Mouse (Mus musculus) heart, embryonic 15.5 days (tissue): Measurements from ENCODE around the gene Fsip1. TPM values are rescaled to one million over a fixed set of nuclear protein-coding genes. Genes with fewer than 3 reads are reported as not detected.
"Not testable (repeated sequence)": the region's sequence is repeated elsewhere in the genome, so short reads cannot be mapped to it uniquely, and the experiment has no call there.

Experiments
- ATAC-seq: fragments of 200-750 bp; cut with Nextera tagmentation; replicated peaks from 2 replicates; pipeline ENCODE4 v1.8.0; 2017; ENCODE audit warnings: low read depth, moderate TSS enrichment; ENCODE audit not compliant: insufficient number of reproducible peaks, insufficient read depth, low FRiP score
- H3K27ac ChIP-seq: fragments of 300-500 bp; sonication (generic); 2 replicates; pipeline ENCODE4 v1.5.1; 2015; ENCODE audit warnings: mild to moderate bottlenecking, inconsistent platforms
- H3K27me3 ChIP-seq: fragments of 300-500 bp; sonication (generic); 2 replicates; pipeline ENCODE4 v1.6.1; 2015; ENCODE audit warnings: inconsistent platforms
- H3K36me3 ChIP-seq: fragments of 300-500 bp; sonication (generic); 2 replicates; pipeline ENCODE4 v1.6.1; 2015; ENCODE audit warnings: mild to moderate bottlenecking, inconsistent platforms
- H3K4me1 ChIP-seq: fragments of 300-500 bp; sonication (generic); replicated peaks from 2 replicates; pipeline ENCODE4 v1.6.1; 2015; ENCODE audit warnings: inconsistent platforms
- H3K4me2 ChIP-seq: fragments of 300-500 bp; sonication (generic); 2 replicates; pipeline ENCODE4 v1.6.1; 2015; ENCODE audit warnings: inconsistent platforms, mild to moderate bottlenecking, moderate library complexity
- H3K4me3 ChIP-seq: fragments of 300-500 bp; sonication (generic); 2 replicates; pipeline ENCODE4 v1.5.1; 2015; ENCODE audit warnings: mild to moderate bottlenecking, inconsistent platforms
- H3K9ac ChIP-seq: fragments of 300-500 bp; sonication (generic); 2 replicates; pipeline ENCODE4 v1.6.1; 2015; ENCODE audit warnings: mild to moderate bottlenecking, inconsistent platforms
- H3K9me3 ChIP-seq: fragments of 300-500 bp; sonication (generic); replicated peaks from 2 replicates; pipeline ENCODE4 v1.6.1; 2016; ENCODE audit warnings: inconsistent platforms
- WGBS: fragments of 180-500 bp; shearing (Covaris S2); methylation state at CpG from one replicate; pipeline ENCODE4 v1.1.7; 2015; ENCODE audit warnings: mixed read lengths; 5-methylcytosine and 5-hydroxymethylcytosine counted together
- polyA plus RNA-seq: library from polyadenylated mRNA; unstranded; fragments of >200 nt; fragmentation: Nextera tagmentation; extraction: Ambion mirVana; gene quantifications from 2 replicates; pipeline ENCODE4 v1.2.1, GENCODE M21; 2015

The Fsip1 gene
- polyA plus RNA-seq, 1 experiment from 2014 or later: 0.10 TPM

DNA sequence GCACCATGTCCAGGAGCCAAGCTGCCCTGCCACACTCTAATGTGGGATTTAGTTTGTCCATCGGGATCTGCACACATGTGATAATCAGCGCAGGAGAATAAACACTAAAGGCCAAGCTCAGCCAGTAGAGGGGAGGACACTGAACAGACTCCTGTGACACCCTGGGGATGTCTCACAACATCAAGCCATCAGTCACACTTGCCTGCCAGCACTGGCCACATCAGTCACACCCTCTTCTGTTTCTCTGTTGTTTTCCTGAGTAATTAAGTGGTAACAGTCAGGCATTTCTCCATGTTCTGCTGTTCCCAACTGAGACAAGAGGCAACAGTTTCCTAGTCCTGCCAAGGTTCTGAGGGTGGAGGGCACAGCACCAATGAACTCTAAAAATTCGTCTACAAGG, 109.0 kb downstream of the Fsip1 start:
- 40% methylated on average over 3 of the region's 3 CpGs for WGBS
- not testable (repeated sequence) for H3K9me3 ChIP-seq

DNA sequence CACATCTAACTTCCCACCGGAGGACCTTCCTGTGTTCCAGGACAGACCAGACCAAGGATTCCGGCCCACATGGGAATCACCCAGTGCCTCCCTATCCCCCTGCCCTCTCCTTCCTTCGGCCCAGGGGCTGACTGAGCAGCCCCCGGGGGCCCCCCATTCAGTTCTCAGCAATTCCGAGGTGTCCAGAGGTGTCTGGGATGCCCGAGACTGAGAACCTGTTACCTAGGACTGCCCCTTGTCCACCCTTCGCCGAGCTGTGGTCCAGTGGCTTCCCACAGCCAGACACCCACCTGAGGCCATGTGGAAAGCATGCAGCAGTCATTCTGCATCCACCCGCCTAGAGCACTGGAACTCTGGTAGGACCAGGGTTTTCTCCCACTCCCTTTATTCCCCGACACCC, 115.1 kb downstream of the Fsip1 start:
- H3K9me3 ChIP-seq: no peaks in the 10 kb centered on the region
- WGBS: 88% methylated on average over 10 of the region's 10 CpGs

More for the DNA sequence above, 109.0 kb downstream of the Fsip1 start:
- H3K4me1 ChIP-seq: peaks cover 23% of the 10 kb centered on the region
- not testable (repeated sequence) for H3K4me3 ChIP-seq, H3K4me2 ChIP-seq, H3K27ac ChIP-seq, H3K9ac ChIP-seq, H3K27me3 ChIP-seq, H3K36me3 ChIP-seq, ATAC-seq

DNA sequence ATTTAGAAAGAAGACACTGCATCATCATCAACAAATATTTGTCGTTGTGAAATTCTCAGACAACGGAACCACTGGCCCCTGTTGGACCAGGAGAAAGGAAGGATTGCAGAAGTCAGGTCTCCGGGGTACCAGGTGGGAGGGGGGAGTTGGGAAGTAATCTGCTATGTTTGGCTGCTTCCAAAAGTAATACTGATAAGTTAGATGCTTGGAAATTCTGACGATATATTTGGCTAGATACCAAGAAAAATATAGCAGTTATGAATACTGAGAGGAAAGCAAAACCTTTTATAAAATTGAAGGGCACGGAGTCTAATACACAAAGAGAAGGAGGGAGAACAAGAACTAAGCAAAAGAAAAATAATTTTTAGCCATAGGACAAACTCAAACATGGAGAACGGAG, 117.5 kb downstream of the Fsip1 start:
- 51% methylated on average over 6 of the region's 6 CpGs for WGBS
- Histone ChIP-seq H3K27ac (no peak overlapping the region), H3K27me3 (no peaks in the 10 kb centered on the region), H3K4me1 (0 out of 2 replicates have a peak, but pooled peaks cover 3% of the 10 kb centered on the region), H3K9ac (no peak overlapping the region), H3K9me3 (no peaks in the 10 kb centered on the region), H3K36me3 (no peaks in the 10 kb centered on the region), H3K4me3 (no peak overlapping the region), H3K4me2 (no peak overlapping the region)
- no peak for ATAC-seq

More for the DNA sequence above, 115.1 kb downstream of the Fsip1 start:
- Histone ChIP-seq H3K4me1 (0 out of 2 replicates have a peak, but pooled peaks cover 3% of the 10 kb centered on the region), H3K4me3 (no peak overlapping the region), H3K27me3 (no peaks in the 10 kb centered on the region), H3K27ac (no peak overlapping the region), H3K4me2 (no peak overlapping the region), H3K9ac (no peak overlapping the region), H3K36me3 (no peaks in the 10 kb centered on the region)
- ATAC-seq: no peak

DNA sequence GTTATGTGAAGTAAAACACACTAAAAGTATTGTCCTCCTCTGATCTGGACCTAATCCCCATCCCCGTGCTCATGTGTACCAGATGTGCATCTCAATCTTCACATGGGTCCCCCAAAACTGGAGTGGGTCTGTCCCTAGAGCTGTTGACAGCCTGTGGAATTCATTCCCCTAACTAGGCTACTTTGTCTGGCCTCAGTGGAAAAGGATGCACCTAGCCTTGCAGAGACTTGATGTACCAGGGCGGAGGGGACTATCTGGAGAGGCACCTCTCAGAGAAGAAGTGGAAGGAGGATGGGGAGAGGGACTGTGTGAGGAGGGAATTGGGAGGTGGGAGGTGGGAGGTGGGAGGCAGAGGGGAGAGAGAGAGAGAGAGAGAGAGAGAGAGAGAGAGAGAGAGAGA, 119.0 kb downstream of the Fsip1 start:
- no peak overlapping the region for H3K4me3 ChIP-seq
- ATAC-seq: no peak
- 0 out of 2 replicates have a peak, but pooled peaks cover 3% of the 10 kb centered on the region for H3K4me1 ChIP-seq
- WGBS: 92% methylated on average over 2 of the region's 2 CpGs
- no peaks in the 10 kb centered on the region for H3K36me3 ChIP-seq
- H3K4me2 ChIP-seq: no peak overlapping the region
- no peak overlapping the region for H3K27ac ChIP-seq
- no peaks in the 10 kb centered on the region for H3K9me3 ChIP-seq
- no peaks in the 10 kb centered on the region for H3K27me3 ChIP-seq
- H3K9ac ChIP-seq: no peak overlapping the region

DNA sequence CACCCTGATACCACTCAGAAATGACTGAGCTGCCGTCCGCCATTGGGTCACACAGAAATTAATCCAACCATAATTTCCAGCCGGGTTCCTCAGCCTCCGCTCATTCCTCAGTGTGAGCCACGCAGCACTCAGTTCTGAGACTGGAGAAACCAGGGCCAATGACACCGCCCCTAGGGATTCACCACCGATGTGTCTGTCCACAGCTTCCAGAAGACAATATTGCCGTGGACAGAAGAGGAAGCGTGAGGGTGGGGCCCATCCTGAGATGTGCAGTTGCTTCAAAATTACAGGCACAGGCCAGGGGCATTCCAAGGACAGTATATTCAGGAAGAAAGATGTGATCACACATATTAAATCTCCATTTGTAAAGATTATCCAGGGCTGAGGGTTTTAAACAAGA, 119.7 kb downstream of the Fsip1 start:
- no peaks in the 10 kb centered on the region for H3K27me3 ChIP-seq
- no peak overlapping the region for H3K4me2 ChIP-seq
- no peaks in the 10 kb centered on the region for H3K36me3 ChIP-seq
- no peaks in the 10 kb centered on the region for H3K9me3 ChIP-seq
- H3K4me1 ChIP-seq: 0 out of 2 replicates have a peak, but pooled peaks cover 3% of the 10 kb centered on the region
- no peak for ATAC-seq
- no peak overlapping the region for H3K4me3 ChIP-seq
- WGBS: 72% methylated on average over 9 of the region's 9 CpGs
- no peak overlapping the region for H3K27ac ChIP-seq
- H3K9ac ChIP-seq: no peak overlapping the region

DNA sequence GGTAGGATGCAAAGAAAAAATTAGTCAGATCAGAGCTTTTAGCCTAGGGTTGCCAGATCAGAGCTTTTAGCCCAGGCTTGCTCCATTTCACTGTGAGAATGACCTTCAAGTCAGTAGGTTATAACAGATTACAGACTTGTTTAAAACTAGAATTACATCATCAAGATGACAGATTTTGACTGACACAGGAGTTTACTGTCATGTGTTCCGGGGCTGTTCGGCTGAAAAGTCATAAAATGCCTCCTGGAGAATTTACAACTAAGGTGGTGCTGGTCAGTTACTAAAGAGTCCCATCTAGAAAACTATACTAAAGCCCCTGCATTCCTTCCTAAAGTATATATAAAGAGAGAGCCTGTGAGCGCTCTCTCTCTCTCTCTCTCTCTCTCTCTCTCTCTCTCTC, 128.5 kb downstream of the Fsip1 start:
- Histone ChIP-seq H3K9me3 (no peaks in the 10 kb centered on the region), H3K27me3 (no peaks in the 10 kb centered on the region), H3K9ac (no peak overlapping the region), H3K4me2 (no peak overlapping the region), H3K4me1 (no peaks in the 10 kb centered on the region), H3K36me3 (peaks cover 6% of the 10 kb centered on the region; the same call in 1 of the 2 replicates), H3K27ac (no peak overlapping the region), H3K4me3 (no peak overlapping the region)
- 58% methylated on average over 3 of the region's 3 CpGs for WGBS
- no peak for ATAC-seq

DNA sequence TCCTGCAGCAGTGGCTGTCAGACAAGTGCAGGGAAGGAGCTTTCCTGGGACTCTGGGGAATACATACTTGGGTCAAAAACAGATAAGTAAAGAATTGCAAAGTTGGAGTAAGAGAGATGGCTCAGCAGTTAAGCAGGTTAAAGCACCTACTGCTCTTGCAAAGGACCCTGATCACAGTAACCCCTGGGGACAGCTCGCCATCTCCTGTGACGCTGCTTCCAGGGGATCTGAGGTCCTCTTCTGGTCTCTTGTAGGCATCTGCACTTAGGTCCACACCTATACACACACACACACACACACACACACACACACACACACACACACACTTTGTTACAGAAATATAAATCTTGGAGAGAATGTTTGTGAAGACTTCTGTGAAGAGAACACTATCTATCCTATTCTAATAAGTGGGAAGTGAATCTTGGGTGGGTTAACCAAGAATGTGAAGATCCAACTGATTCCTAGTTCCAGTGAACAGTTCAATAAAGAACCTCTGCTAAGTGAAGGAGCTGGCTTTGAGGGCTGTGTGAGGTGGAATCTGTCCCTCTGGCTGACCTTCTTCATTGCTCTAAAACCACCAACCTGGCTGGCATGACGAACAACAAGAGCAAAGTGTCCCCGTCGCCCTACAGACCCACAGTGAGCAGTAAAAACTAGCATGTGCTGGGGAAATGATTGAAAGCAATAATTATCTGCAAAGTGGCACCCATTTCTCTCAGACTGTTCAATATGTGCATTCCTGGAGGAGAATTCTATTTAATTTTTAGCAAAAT, 129.1 kb downstream of the Fsip1 start:
- ATAC-seq: no peak
- Histone ChIP-seq H3K4me3 (no peak overlapping the region), H3K36me3 (peaks cover 11% of the 10 kb centered on the region), H3K9me3 (no peaks in the 10 kb centered on the region), H3K9ac (no peak overlapping the region), H3K4me1 (no peaks in the 10 kb centered on the region), H3K4me2 (no peak overlapping the region), H3K27me3 (no peaks in the 10 kb centered on the region), H3K27ac (no peak overlapping the region)
- WGBS: 81% methylated on average over 5 of the region's 5 CpGs

DNA sequence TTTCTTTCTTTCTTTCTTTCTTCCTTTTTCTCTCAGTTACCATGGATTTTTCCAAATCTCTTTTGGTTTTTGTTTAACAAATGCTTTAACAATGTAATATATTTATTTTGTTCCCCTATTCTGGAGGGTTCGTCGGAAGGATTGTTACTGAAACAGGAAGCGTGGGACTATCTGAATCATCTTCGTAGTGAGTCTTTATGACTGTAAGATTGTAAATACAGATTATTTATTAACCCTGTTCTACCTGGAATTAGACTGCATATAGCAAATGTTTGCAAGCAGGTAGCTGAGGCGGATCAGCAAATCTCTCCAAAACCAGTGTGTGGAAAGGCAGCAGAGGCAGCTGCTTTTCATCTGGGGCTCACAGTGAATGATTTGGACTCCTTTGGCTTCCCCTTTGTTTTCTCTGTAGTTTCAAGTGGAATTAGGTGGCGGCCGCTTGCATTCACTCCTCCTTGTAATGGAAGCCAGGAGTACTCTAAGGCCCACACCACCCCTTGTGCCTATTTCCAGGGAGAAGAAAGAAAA, 130.8 kb downstream of the Fsip1 start:
- H3K36me3 ChIP-seq: peaks cover 16% of the 10 kb centered on the region

DNA sequence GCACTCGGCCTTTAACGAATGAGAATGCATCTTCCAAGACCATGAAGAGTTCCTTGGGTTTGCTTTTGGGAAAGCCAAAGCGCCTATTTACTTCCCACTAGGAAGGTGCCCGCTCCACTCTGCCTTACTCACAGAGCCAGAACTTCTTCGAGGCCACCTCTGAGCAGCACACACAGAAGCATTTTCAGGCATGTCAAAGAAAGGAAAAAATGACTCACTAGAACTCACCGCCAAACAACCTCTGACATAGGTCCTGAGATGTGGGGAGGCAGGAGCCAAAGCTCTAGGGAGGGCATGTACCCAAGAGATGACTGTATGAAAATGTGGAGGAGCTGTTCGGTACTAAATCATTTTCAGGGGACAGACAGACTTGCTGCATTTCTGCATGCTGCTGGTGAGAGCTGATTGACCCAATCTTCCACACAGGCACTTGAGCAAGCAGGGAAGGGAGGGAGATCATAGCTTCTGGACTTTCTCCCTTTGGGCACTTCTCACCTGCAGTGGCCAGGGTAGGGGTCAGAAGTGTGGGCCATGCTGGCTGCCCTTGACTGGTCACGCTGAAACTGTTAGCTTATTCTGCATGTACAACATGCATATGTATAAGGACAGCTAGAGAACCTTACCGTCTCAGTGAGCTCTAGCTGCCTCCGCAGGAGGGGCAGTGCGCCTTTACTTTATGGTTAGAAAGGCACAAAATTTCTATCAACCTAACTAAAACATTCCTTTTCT, 131.4 kb downstream of the Fsip1 start:
- H3K27ac ChIP-seq: no peak overlapping the region
- WGBS: 77% methylated on average over 11 of the region's 11 CpGs
- H3K36me3 ChIP-seq: peaks cover 23% of the 10 kb centered on the region
- H3K4me3 ChIP-seq: no peak overlapping the region
- H3K4me1 ChIP-seq: no peaks in the 10 kb centered on the region
- H3K9me3 ChIP-seq: no peaks in the 10 kb centered on the region
- no peak for ATAC-seq
- no peaks in the 10 kb centered on the region for H3K27me3 ChIP-seq
- H3K9ac ChIP-seq: no peak overlapping the region
- H3K4me2 ChIP-seq: no peak overlapping the region

More for the DNA sequence above, 130.8 kb downstream of the Fsip1 start:
- no peaks in the 10 kb centered on the region for H3K27me3 ChIP-seq
- no peak overlapping the region for H3K27ac ChIP-seq
- no peak overlapping the region for H3K4me2 ChIP-seq
- no peak for ATAC-seq
- H3K4me1 ChIP-seq: no peaks in the 10 kb centered on the region
- 74% methylated on average over 7 of the region's 7 CpGs for WGBS
- H3K4me3 ChIP-seq: no peak overlapping the region
- H3K9me3 ChIP-seq: no peaks in the 10 kb centered on the region
- no peak overlapping the region for H3K9ac ChIP-seq

DNA sequence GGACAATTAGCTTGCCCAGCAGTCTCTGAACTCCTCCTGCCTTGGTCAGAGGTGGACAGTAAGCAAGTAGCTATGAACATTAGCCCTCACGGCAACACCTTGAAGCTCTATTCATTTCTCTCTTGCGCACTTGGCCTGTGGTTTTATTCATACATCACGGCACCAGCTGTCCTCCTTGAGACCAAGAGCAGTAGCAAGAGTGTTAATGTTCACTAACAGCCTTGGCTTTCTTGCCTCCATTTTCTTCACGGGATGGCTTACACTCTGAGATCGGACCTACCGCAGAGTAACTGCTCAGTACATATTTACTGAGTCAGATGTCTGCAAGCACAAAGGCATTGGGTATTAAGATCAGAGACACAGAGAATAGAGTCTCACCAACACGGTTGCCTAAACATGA, 132.3 kb downstream of the Fsip1 start:
- Histone ChIP-seq H3K9me3 (no peaks in the 10 kb centered on the region), H3K36me3 (peaks cover 32% of the 10 kb centered on the region)
- no peak for ATAC-seq

DNA sequence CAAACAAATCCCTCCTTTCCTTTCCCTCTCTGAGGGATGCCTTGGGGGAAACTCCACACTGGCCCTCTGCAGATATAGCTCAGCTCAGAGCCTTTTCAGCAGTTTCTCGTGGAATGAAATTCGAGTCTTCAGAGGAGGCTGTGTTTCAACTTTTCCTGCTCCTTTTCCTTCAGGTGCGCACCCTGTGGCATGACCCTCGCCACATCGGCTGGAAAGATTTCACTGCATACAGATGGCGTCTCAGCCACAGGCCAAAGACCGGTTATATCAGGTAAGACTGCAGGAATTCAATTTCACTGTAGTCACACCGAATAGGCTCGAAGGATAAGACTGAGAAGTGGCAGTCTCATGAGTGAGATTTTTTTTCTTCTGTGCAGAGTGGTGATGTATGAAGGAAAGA, 133.0 kb downstream of the Fsip1 start:
- Histone ChIP-seq H3K27ac (no peak overlapping the region), H3K9ac (no peak overlapping the region), H3K4me2 (no peak overlapping the region), H3K4me1 (no peaks in the 10 kb centered on the region), H3K36me3 (peaks cover 39% of the 10 kb centered on the region), H3K4me3 (no peak overlapping the region), H3K9me3 (no peaks in the 10 kb centered on the region), H3K27me3 (no peaks in the 10 kb centered on the region)
- no peak for ATAC-seq
- 86% methylated on average over 9 of the region's 9 CpGs for WGBS

More for the DNA sequence above, 132.3 kb downstream of the Fsip1 start:
- H3K9ac ChIP-seq: no peak overlapping the region
- H3K27ac ChIP-seq: no peak overlapping the region
- no peaks in the 10 kb centered on the region for H3K4me1 ChIP-seq
- no peak overlapping the region for H3K4me3 ChIP-seq
- 84% methylated on average over 7 of the region's 7 CpGs for WGBS
- H3K4me2 ChIP-seq: no peak overlapping the region
- no peaks in the 10 kb centered on the region for H3K27me3 ChIP-seq
